Mouse (Mus musculus) C2C12 (cell line): ENCODE measurements at regions not wholly inside any gene's neighbourhood (a gene's known extent, or its start where the extent isn't known, plus 50 kb on each side); places are given as distances from the start of the nearest gene placed in this dataset.

Experiments used
- CEBPB ChIP-seq: IDR thresholded peaks from one replicate; pipeline ENCODE4 v1.6.1; 2011; ENCODE audit warnings: low read depth, mild to moderate bottlenecking, control low read depth, moderate library complexity
- CTCF ChIP-seq: IDR thresholded peaks from one replicate; pipeline ENCODE4 v1.5.1; 2011; ENCODE audit not compliant: control insufficient read depth, insufficient read depth, insufficient read length
- FOSL1 ChIP-seq: IDR thresholded peaks from one replicate; pipeline ENCODE4 v1.8.0; 2011; ENCODE audit warnings: mild to moderate bottlenecking, low read length; ENCODE audit not compliant: poor library complexity, insufficient read depth, severe bottlenecking
- MAX ChIP-seq: IDR thresholded peaks from one replicate; pipeline ENCODE4 v1.6.1; 2011; ENCODE audit warnings: mild to moderate bottlenecking, control low read depth
- MYOD1 ChIP-seq: IDR thresholded peaks from one replicate; pipeline ENCODE4 v1.6.1; 2011; ENCODE audit warnings: low read depth; ENCODE audit not compliant: control insufficient read depth, insufficient read length
- MYOG ChIP-seq: IDR thresholded peaks from one replicate; pipeline ENCODE4 v1.6.1; 2011; ENCODE audit not compliant: control insufficient read depth, insufficient read length; ENCODE audit errors: extremely low read depth
- USF1 ChIP-seq: IDR thresholded peaks from one replicate; pipeline ENCODE4 v1.6.1; 2011; ENCODE audit warnings: low read depth, mild to moderate bottlenecking, control low read depth, moderate library complexity

- TF ChIP-seq USF1 = no peak
- no peak for TF ChIP-seq CTCF
- TF ChIP-seq MAX = no peak
- no peak for TF ChIP-seq MYOG
- TF ChIP-seq FOSL1 = no peak
- no peak for TF ChIP-seq CEBPB
- no peak for TF ChIP-seq MYOD1
Measured at GRCm38 (mm10) chr13:10451057-10451456, 90.4 kb upstream of the Chrm3 start.
